ENCODE assay signal across 33 mouse cellular contexts in genomic region chr17:57201841-57202724, GRCm38 (mm10). TPM values are rescaled to one million over a fixed set of nuclear protein-coding genes. Genes with fewer than 3 reads are reported as not detected.
DNase-seq lines count a peak whose midpoint lies in the region; ATAC-seq lines count a peak whose summit lies in the region.
"Had no signal": no experiment of that assay in that cellular context is flagged by ENCODE, and none has a peak within 500 bp of the region (broad histone marks: within the 10 kb centered on the region; RNA-seq: fewer than 3 reads in every experiment).

No protein-coding gene starts in this region.

- peaks cover 14% of the 10 kb centered on the region for H3K36me3 ChIP-seq in liver, embryonic 12.5 days
- H3K36me3 ChIP-seq in liver, embryonic 15.5 days (replicated peaks), result peaks cover 19% of the 10 kb centered on the region
- H3K36me3 ChIP-seq: embryonic facial prominence, embryonic 13.5 days; hindbrain, embryonic 10.5 days; limb, embryonic 12.5 days; midbrain, embryonic 12.5 days had no signal

- peaks cover 29% of the 10 kb centered on the region for H3K4me1 ChIP-seq in liver, embryonic 12.5 days
- H3K4me1 ChIP-seq in liver, embryonic 15.5 days (replicated peaks), result peaks cover 31% of the 10 kb centered on the region
- H3K4me1 ChIP-seq: embryonic facial prominence, embryonic 13.5 days; forebrain, embryonic 13.5 days; hindbrain, embryonic 10.5 days; limb, embryonic 12.5 days; midbrain, embryonic 12.5 days had no signal

- H3K27ac ChIP-seq in liver, embryonic 12.5 days, result peak overlapping the region; percentile 48; the same call in 1 of the 2 replicates
- H3K27ac ChIP-seq in liver, embryonic 15.5 days (replicated peaks), result 0 out of 2 replicates have a peak overlapping the region, but pooled peaks have one; percentile 24
- H3K27ac ChIP-seq: embryonic facial prominence, embryonic 13.5 days; forebrain, embryonic 13.5 days; gastrocnemius, adult 2 months; hindbrain, embryonic 10.5 days; limb, embryonic 12.5 days; midbrain, embryonic 12.5 days had no signal

- no peaks in the 10 kb centered on the region for H3K27me3 ChIP-seq in liver, embryonic 12.5 days (replicated peaks)
- no peaks in the 10 kb centered on the region for H3K27me3 ChIP-seq in liver, embryonic 15.5 days
- H3K27me3 ChIP-seq: embryonic facial prominence, embryonic 13.5 days; forebrain, embryonic 13.5 days; limb, embryonic 12.5 days; Patski had no signal

- no peak overlapping the region for H3K4me2 ChIP-seq in liver, embryonic 12.5 days
- H3K4me2 ChIP-seq in liver, embryonic 15.5 days, result no peak overlapping the region
- H3K4me2 ChIP-seq: embryonic facial prominence, embryonic 13.5 days; forebrain, embryonic 13.5 days; heart, embryonic 11.5 days; limb, embryonic 12.5 days; lung, embryonic 14.5 days; midbrain, embryonic 12.5 days had no signal

- H3K9ac ChIP-seq in liver, embryonic 12.5 days, result no peak overlapping the region
- H3K9ac ChIP-seq in liver, embryonic 15.5 days, result no peak overlapping the region
- H3K9ac ChIP-seq: embryonic facial prominence, embryonic 13.5 days; forebrain, embryonic 13.5 days; limb, embryonic 12.5 days; lung, embryonic 14.5 days; midbrain, embryonic 12.5 days had no signal

- H3K4me3 ChIP-seq in liver, embryonic 12.5 days, result no peak overlapping the region
- H3K4me3 ChIP-seq in liver, embryonic 15.5 days (replicated peaks), result no peak overlapping the region
- H3K4me3 ChIP-seq: embryonic facial prominence, embryonic 13.5 days; erythroblast, embryonic 14.5 days; forebrain, embryonic 13.5 days; gastrocnemius, adult 2 months; hindbrain, embryonic 10.5 days; limb, embryonic 12.5 days; midbrain, embryonic 12.5 days had no signal

- no peaks in the 10 kb centered on the region for H3K9me3 ChIP-seq in liver, embryonic 12.5 days (replicated peaks)
- no peaks in the 10 kb centered on the region for H3K9me3 ChIP-seq in liver, embryonic 15.5 days (replicated peaks)
- H3K9me3 ChIP-seq: embryonic facial prominence, embryonic 13.5 days; forebrain, embryonic 13.5 days; hindbrain, embryonic 10.5 days; limb, embryonic 12.5 days; midbrain, embryonic 12.5 days had no signal

- ATAC-seq in liver, embryonic 12.5 days, result peak; percentile 16; the same call in 1 of the 2 replicates
- peak; percentile 53 for ATAC-seq in liver, embryonic 15.5 days (ENCODE audit: insufficient read depth)
- ATAC-seq: forebrain, embryonic 13.5 days; hindbrain, embryonic 16.5 days; Patski had no signal

- 55% methylated on average over 10 of the region's 10 CpGs for WGBS in liver, embryonic 12.5 days (ENCODE audit: insufficient replicate concordance)
- 47% methylated on average over 10 of the region's 10 CpGs for WGBS in liver, embryonic 15.5 days (ENCODE audit: insufficient replicate concordance)

- DNase-seq in kidney, adult 11 months, result peak; percentile 27
- DNase-seq in kidney, postnatal 14 days, result no peak
- DNase-seq in liver, result no peak
- peak; percentile 73 for DNase-seq in yolk sac, embryonic 10.5 days (ENCODE audit: low spot score)
- DNase-seq in adrenal gland, adult 18-20 months (ENCODE audit: low spot score in 2 of 2), result no peak
- DNase-seq in thymus, adult 18-20 months, result no peak
- DNase-seq: adrenal gland, adult 2 months; cerebellum, adult 18-20 months; cerebellum, postnatal 36 days; embryo, embryonic 11 days; gastrocnemius, adult 2 months; lung, embryonic 14.5 days; thymus, postnatal 25 days had no signal

RNA-seq across cellular contexts. Expression of gene Tnfsf14, which starts 8.1 kb away (rescaled TPM):
- 1.6 and 1.7 TPM in 2 replicates for polyA plus RNA-seq in liver, embryonic 12.5 days (2016; fragmentation: Nextera tagmentation; extraction: Ambion mirVana)
- 1.3 and 1.4 TPM in 2 replicates for polyA plus RNA-seq in liver, embryonic 15.5 days (2015; fragmentation: Nextera tagmentation; extraction: Ambion mirVana)
- total RNA-seq in adrenal gland, adult 18-20 months (2021), result under 1 TPM in 1 of 2 experiments, not detected in 1; 0.36 TPM
- total RNA-seq: gastrocnemius, adult 2 months; layer of hippocampus, adult 8-10 months; left cerebral cortex, postnatal 14 days had no signal
- polyA plus RNA-seq: embryonic facial prominence, embryonic 13.5 days; forebrain, embryonic 13.5 days; heart, postnatal 0 days; hindbrain, embryonic 16.5 days; Patski; testis, adult 2 months had no signal

RNA-seq across cellular contexts. Expression of gene C3, which starts 25.9 kb away (rescaled TPM):
- polyA plus RNA-seq in liver, embryonic 12.5 days (2016; fragmentation: Nextera tagmentation; extraction: Ambion mirVana), result 95.1 and 100 TPM in 2 replicates
- polyA plus RNA-seq in liver, embryonic 15.5 days (2015; fragmentation: Nextera tagmentation; extraction: Ambion mirVana), result 369 and 468 TPM in 2 replicates
- 100 to 1,000 TPM; 184 to 696 TPM for total RNA-seq in adrenal gland, adult 18-20 months (2021)

RNA-seq across cellular contexts. Expression of gene Gpr108, which starts 46.2 kb away (rescaled TPM):
- polyA plus RNA-seq in liver, embryonic 12.5 days (2016; fragmentation: Nextera tagmentation; extraction: Ambion mirVana), result 18.2 and 18.4 TPM in 2 replicates
- 11.9 and 12.0 TPM in 2 replicates for polyA plus RNA-seq in liver, embryonic 15.5 days (2015; fragmentation: Nextera tagmentation; extraction: Ambion mirVana)
- 10 to 100 TPM; 72.4 to 89.6 TPM for total RNA-seq in adrenal gland, adult 18-20 months (2021)

RNA-seq across cellular contexts. Expression of gene Trip10, which starts 47.2 kb away (rescaled TPM):
- polyA plus RNA-seq in liver, embryonic 12.5 days (2016; fragmentation: Nextera tagmentation; extraction: Ambion mirVana), result 14.7 and 15.3 TPM in 2 replicates
- polyA plus RNA-seq in liver, embryonic 15.5 days (2015; fragmentation: Nextera tagmentation; extraction: Ambion mirVana), result 8.1 and 9.8 TPM in 2 replicates
- 10 to 100 TPM; 53.4 to 61.0 TPM for total RNA-seq in adrenal gland, adult 18-20 months (2021)

RNA-seq across cellular contexts. Expression of gene Cd70, which starts 52.5 kb away (rescaled TPM):
- not detected in 2 replicates for polyA plus RNA-seq in liver, embryonic 12.5 days (2016; fragmentation: Nextera tagmentation; extraction: Ambion mirVana)
- polyA plus RNA-seq in liver, embryonic 15.5 days (2015; fragmentation: Nextera tagmentation; extraction: Ambion mirVana), result not detected in 2 replicates
- not detected for total RNA-seq in adrenal gland, adult 18-20 months (2021)
- total RNA-seq: adrenal gland, adult 2 months; adrenal gland, postnatal 4 days; gastrocnemius, adult 2 months; granulocyte monocyte progenitor cell, adult 5-6 weeks; left cerebral cortex, postnatal 14 days; megakaryocyte, adult 5-6 weeks; neutrophil, adult 5-6 weeks had no signal
- polyA plus RNA-seq: adrenal gland, adult 2 months; embryonic facial prominence, embryonic 13.5 days; erythroblast, embryonic 14.5 days; forebrain, embryonic 13.5 days; heart, embryonic 11.5 days; heart, postnatal 0 days; limb, embryonic 12.5 days; lung, embryonic 14.5 days; Patski; small intestine, adult 2 months; testis, adult 2 months had no signal

Comparison
In these comparisons a context has a peak if more than half of its experiments do, and no peak if none do; other contexts are left out.
1. DNase-seq: peak in kidney, adult 11 months (single experiment) and yolk sac, embryonic 10.5 days (single experiment); none in kidney, postnatal 14 days (single experiment), liver (single experiment), adrenal gland, adult 18-20 months (0 of 2) and thymus, adult 18-20 months (0 of 2).